Mouse (Mus musculus): Measurements from ENCODE around the gene Gm26897.

The Gm26897 gene

DNA sequence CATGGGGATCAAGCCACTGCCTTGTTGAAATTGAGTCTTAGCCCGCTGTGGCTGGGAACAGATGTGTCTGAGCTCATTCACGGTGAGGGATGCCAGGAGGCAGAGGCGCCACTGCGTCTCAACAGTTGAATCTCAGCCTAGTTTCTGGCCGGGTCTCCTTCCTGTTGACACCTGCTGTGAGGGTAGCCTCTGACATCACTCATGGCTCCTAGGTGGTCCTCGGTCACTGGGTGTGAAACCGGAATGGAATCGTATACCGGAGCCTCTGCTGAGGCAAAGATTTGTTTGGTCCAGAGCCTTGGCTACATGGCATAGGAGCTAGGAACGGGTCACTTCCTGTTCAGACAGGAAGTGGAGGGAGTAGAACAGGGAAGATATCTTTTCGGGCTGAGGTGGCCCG is at the start of gene Gm26897:
TSS of gene Gm26897 (plus strand) at position 74 of the 400 bp plus-strand sequence.
- no peak for DNase-seq

DNA sequence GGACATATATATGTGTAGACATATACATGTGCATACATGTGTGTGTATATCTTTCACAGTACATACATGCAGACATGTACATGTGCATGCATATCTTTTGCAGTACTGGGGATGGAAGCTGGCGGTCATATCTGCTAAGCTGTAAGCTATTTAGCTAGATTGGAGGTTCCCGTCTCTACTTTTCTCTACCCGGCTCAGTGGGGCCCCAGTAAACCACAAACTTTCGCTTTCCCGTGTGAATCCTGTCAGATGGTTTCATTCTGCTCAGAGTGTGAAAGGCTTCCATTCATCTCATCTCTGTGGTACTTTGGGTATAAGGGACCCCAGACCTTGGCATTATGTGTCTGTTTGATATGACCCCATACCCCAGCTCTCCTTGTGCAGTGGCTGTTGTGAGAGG is 46.4 kb upstream of the Gm26897 start:
- no peak for DNase-seq

DNA sequence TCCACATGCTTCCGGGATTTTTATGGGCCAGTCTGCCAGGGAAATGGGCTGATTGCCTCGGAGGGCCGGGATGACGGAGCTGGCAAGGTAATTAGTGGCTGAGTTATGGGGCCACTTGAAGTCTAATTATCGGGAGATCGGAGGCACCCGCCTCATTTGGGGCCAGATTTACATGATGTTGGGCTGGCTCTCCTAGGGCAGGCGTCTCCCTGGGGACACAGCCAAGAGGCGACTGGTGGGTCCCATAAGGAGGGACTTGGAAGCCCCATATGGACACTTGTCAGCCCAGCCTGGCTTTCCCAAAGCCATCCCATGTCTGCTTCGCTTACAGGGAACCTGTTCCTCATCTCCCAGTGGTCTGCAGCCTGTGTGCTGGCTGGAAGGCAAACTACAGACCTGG is 45.1 kb upstream of the Gm26897 start:
- no peak for DNase-seq

DNA sequence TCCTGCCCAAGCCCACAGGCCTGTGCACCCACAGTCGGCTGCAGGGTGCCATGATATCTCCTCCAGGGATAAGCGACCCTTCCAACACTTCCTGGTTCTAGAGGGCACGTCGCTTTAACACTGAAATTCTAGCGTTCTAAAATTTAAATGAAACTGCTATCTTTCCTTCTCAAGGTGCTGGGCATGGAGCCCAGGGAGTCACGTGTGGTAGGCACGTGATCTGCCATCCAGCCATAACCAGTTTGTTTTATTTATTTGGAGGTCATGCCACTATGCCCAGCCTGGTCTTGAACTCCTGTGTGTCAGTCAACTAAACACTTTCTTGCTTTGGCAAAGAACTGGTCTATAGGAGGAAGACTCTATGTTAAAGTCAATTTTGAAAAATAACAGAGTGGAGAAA is 35.7 kb upstream of the Gm26897 start:
- DNase-seq: no peak

DNA sequence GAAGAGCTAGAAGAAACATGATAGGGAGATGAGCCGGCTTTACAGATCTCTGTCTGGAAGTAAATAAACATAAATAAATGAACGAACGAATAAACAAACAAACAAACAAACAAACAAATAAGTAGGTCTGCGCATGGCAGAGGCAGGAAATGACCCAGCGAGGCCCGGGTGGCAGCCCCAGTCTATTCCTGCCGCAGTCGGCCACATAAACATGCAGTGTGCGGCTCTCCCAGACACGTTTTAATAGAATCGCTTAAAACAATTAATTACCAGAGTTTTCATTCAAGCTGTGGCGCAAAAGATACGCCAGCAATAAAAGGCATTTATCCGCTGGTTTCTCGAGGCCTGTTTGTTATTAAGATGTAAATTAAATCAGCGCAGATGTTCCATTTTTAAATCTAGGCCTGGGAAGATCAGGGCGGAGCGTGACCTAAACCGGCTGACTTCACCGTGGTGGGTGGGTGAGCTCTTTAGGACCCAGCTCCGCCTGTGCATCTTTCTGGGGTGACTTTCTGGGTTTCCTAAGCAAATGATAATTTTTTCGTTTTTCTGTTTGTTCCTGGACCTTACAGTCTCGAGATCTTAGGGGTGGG is 33.9 kb upstream of the Gm26897 start:
- peak; percentile 48 for DNase-seq

DNA sequence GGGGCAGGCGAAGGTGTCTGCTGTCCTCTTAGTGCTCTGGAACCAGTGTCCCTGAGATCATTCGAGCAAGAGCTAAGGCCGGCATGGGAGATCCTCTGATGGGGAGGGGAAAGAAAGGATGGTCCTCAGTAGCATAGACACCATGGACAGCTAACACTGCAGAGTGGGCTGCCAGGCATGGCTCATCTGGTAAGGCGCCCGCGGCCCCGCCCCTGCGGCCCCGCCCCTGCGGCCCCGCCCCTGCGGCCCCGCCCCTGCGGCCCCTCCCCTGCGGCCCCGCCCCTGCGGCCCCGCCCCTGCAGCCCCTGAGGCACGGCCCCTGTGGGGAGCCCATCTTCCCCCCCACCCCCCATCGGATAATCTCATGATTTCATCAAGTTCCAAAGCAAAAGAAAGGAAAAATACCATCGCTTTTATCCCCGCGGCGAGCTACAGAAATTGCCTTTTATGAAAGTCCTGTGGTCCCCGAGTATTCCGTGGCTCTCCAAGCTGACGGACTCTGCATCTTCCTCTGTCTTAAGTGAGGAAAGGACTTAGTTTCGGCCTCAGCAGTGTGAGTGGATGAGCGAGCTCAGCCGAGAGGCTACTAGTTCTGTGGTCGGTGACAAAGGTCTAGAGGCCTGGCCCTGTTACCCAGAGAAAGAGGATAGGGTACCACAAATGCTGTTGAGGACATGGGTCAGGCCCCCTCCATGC is 31.9 kb upstream of the Gm26897 start:
- DNase-seq: peak; percentile 44

DNA sequence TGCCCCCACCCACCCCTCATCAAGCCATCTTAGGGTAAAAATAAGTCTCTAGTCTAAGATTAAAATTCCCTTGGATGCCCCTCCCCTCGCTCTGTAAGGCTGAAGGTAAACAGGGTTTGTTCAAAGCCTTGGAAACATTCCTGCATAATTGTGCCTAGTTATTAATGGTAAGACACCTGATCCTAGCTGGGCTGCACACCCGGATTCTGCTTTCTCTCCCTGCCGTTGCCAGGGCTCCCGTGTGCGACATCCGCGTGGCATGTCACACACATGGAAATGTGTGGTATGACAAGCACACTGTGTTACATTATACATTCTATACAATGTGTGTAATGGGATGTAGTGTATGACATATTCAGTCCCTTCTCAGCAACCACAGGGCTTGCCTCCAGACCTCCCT is 30.1 kb upstream of the Gm26897 start:
- DNase-seq: no peak

DNA sequence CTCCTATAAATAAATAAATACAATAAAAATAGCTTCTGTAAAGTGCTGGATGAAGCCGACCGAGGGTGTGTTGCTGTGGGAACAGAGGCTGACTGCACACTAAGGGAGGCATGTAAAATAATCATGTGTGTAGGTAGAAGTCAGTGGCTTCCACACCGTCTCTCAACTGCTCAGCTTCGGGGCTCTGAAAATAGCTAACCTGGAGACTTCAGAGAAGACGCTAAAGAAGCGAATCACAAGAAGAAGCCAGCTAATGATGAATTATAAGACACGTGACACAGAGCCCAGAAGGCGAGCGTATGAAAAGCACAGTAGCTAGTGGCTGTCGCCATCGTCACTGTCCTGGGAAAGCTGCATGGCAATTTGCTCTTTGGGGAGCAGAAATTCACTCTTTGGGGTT is 29.4 kb upstream of the Gm26897 start:
- no peak for DNase-seq

DNA sequence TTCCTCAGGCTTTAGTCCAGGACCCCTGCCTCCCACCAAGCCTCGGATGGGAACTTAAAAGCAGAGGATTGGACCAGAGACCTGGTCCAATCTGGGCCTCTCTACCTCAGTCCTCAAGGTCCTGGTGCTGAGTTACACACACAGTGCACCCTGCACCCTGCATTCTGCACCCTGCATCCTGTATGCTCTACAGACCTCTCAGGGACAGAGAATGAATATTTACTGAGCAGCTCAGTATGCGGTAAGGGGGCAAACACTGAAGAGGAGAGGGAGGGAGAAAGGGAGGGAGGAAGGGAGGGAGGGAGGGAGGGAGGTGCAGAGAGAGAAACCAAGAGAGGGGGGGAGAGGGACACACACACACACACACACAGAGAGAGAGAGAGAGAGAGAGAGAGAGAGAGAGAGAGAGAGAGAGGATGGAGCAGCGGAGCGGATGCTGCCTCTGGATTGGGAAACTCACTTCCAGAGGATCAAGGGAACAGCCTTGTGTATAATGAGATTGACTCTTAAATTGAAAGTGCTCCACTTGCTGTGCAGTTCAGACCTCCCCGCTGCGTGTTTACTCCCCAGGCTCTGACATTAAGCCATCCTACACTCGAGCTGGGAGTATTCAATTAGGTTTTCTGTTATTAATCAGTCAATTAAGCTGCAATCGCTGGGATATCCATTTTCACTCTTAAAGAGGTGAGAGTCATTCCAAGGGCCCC is 24.4 kb upstream of the Gm26897 start:
- DNase-seq: no peak

DNA sequence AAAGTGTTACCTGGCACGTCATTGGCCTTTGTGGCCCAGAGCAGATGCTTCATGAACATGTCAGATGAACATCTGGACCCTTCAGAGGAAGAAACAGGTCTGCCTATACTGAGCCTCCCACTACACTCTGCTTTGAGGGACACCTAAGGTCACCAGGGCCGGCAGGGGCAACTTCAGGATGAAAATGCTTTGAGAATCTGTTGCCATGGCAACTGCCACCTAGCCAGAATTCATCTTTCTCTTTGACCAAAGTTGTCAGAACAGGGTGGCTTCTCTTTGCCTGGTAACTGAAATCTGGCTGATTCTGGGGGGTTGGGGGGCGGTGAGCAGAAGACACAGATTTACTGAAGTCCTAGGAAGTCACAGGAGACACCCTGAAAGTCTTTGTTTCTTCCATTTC is 14.7 kb upstream of the Gm26897 start:
- DNase-seq: no peak

DNA sequence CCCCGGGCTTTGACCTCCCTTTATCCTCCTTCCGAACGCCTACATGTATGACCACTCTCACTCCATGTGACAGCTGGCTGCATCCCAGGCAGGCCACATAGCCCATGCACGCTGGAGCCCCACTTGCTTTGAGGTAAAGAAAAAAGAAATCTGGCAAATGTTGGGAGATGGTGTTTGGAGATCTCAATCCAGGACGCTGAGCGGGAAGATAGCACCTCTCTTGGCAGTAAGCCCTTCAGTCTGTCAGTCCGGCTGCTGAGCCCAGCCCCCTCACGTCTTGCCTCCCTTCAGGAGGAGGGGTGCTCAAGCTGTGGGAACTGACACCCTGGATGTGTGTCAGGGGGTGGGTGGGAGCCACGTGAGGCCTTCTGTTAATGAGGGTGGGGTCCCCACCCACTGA is 13.0 kb upstream of the Gm26897 start:
- DNase-seq: no peak

DNA sequence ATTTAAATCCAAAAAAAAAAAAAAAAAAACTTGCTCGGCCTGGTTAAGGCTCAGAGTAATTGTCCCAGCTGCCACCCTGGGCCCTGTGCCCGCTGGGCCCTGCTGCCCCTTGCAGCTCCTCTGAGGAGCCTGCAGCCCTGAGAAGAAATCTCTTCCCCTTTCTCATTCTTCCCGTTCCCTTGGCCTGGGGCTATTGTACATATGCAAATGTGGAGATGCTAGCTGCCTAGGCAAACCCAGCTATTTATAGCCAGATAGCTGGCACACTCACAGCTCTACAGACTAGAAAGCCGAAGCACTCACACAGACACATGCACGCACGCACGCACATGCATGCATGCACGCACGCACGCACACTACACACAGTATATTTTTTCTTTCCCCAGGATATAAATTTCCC is 9.0 kb upstream of the Gm26897 start:
- peak; percentile 55 for DNase-seq

DNA sequence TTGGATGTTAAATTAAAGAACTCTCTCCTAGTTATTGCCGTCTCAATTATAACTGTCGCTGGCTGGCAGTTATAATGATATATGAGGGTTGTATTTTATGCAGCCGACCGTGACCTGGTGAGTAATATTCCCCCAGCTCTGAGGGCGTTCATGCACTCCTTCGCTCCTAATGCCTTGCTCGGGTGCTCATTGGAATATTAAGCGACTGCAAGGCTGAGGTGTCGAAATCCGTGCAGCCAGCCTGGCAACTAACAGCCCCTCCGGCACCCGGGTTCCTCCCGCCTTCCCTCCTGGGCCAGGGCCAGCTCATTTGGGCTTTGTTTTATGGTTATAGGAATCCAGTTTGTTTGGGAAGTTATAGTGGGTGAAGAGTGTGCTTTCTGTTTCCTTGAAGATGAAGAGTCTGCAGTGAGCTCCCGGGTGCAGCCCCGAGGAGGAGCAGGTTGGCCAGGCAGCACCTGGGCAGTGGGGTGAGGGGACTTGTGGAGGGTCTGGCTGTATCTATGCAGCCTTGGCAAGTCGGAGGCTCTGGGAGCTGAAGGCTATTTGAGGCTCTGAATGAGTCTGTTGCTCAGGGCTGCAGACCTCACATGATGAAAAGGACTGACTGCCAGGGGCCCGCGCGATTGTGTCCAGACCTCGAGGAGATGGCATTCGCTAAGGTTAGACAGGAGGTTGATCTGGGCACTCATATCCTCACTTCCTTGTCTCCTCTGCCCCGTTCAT is 8.4 kb upstream of the Gm26897 start:
- DNase-seq: no peak

DNA sequence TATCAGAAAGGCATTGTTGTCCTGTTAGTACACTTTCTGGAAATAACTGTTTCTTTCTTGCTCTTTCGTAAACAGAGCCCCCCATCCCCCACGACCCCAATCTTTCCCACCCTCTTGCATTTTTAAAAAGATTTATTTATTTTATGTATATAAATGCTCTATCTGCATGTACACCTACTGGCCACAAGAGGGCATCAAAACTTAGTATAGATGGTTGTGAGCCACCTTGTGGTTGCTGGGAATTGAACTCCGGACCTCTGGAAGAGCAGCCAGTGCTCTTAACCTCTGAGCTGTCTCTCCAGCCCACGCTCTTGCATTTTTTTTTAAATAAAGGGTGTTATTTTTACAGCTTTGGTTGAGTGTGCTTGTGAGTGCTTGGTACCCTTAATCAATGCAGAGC is 5.3 kb upstream of the Gm26897 start:
- DNase-seq: no peak

DNA sequence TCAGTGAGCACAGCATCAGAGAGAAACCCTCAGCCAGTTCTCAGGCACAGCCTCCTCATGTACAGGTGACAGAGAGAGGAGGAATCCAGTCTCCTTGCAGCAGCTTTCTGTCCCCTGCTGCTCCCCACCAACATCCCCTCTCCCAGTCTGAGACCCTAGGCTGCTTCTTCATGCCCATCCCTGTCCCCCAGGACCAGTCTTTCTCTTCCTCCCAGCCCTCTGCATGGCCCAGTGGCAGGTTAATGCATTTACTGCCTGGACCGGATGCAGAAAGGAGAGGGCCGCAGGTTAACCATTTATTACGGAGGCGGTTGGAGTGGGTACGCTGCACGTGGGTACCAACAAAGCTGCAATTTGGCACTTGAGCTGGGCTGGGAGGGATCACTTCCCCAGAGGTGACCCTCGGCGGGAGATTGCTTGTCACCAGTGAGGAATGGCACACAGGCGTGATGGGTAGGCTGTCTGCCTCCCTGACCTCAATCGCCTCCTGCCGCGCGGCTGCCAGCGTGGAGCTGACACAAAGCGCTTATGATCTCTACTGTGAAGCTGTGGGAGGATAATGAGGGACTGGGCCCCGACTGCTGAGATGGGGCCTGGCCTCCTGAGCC is 3.1 kb upstream of the Gm26897 start:
- DNase-seq: peak; percentile 53

DNA sequence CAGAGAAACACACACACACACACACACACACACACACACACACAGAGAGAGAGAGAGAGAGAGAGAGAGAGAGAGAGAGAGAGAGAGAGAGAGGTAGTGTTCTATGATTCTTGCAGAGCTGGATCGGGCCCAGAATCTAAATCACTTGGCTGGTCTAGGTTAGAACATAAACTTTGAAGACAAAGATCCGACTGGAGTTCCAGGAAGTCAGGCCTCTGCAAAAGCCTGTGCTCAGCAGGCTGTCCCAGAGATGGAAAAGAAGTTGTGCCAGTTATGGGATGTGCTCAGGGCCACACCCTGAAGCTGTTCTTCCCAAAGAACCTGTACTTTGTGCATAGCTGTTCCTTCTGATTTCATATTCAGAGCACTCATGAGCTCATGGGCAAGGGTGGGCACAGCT is 1.5 kb upstream of the Gm26897 start:
- DNase-seq: no peak

DNA sequence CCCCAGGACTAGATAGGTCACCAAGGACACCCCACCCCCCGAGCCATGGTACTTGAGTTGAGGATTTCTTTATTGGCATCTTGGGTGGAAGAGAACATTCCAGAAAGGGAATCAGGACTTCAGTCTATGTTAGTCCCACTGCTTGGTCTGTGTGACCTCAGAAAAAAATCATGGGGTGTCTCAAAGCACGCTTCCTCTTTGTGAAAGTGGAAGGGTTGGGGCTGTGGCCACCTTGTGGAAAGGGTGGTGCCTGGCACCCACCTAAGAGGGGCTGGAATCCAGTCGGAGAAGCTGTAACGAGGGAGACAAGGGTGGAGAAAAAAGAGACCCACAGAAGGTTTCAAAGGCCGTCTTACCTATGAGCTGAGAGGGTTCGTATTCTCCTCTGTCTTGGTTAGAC is 5.8 kb downstream of the Gm26897 start:
- DNase-seq: no peak

DNA sequence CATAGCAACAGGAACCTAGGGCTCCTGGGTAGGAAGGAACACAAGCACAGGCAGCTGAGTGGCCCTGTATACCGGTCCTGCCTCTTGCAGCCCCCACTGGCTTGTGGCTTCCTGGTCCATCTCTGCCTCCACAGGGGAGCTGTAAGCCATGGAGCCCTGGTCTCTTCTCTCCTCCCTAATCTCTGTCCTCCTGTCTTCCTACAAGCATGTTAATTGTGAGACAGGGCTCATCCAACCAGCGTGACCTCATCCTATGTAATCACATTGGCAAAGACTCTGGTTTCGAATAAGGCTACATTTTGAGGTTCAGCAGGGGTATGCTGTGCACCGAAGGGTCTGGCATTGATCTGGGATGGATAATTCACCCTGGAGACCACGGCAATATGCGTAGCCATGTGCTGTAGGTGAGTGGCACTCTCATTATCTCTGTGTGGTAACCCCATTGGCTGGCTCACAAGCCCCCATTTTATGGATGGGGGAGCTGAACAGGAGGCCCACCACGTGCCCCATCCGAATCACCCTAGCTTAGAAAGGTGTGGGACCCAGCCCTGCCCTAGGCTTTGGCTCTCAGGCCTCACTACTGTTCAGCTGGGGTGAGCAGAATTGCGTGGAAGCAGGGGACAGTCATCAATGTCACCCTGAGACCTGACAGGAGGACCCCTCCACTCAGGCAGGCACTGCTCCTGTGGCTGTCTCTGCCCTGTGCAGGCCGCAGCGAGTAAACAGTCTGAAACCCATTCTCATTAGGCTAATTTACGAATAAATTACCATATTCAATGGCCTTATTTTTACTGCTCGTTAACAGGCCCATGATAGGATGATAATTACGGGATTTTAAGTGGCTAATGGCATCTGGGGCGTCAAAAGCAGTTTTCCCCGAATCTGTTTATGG is 6.9 kb downstream of the Gm26897 start:
- no peak for DNase-seq

DNA sequence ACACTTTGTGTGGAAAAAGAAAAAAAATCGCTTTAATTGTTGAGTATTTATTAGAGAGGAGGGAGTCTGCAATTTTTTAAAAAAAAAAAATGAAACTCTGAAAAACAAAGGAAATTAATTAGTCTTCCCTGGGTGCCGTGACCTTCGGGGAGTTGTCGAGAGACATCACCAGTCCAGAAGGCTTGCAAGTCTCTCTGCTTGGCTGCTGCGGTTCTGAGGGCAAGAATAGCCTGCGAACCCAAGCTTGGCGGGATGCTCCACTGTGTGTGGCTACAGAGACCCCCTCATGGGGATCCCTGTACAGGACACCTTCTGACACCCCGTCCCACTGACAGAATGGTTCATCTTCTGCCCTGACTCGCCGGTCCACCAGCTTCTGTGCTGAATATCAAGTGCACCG is 7.6 kb downstream of the Gm26897 start:
- DNase-seq: peak; percentile 25

DNA sequence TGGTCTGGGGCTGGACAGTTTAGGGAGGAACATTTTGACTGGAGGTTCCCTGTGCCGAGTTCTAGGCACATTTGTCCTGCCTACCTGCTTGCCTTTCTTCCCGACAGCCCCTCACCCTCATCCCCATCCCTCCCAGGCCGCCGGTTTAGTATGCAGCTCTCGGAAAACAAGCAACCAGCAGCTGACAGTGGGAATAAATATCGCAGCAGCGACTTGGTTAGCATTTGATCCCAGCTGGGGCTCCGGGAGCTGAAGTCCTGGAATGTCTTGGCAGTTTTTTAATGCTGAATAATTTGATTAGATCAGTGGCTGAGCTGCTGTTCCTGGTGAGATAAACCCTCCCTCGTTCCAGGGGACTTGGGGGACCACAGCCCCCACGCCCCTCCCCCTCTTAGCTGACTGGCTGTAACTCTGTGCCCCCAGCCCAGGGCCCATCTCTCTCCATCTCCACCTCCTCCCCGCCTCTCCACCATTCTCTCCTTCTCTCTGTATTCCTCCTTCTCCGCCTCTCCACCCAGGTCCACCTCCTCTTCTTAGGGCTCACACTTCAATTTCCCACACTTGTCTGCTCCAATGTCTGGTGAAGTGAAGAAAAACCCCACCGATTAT is 8.7 kb downstream of the Gm26897 start:
- DNase-seq: peak; percentile 45

DNA sequence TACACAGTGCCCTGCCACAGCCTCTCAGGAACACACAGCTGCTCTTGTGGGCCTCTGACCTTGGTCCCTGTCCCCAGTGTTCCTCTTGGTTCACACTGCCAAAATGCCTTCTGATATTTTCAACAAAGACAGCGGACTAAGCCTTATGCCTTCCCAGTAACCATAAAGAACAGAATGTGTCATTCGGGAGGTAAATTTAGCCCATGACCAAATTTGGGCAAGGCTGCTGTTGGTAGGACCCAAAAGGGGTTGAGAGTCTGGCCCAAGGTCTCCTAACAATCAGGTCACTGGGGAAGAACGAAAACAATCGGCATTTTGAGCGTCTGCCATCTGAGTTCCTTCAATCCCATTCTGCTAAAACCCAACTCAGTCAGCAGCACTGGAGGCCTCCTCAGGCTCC is 15.9 kb downstream of the Gm26897 start:
- DNase-seq: no peak

DNA sequence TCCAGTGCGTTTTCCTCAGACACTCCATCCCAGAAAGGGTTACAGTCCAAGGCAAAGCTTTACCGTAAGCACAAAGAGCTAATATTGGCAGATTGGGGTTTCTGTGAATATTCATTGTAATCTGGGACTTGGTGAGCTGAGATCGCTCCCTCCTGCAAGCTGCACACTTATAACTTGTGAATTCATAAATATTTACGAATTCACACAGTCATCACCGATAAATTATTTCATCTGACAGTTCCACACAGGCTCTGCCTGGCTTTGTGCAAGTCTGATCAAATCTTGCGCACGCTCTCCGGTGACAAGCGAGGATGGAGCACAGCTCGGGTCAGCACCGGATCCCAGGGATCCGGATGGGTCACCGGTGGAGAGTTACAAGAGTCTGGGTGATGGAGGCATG is 16.4 kb downstream of the Gm26897 start:
- no peak for DNase-seq
